In genomic region chr7:140706348-140706747, GRCm38 (mm10) we compare ENCODE assay signal across 26 mouse cellular contexts. TPM values are rescaled to one million over a fixed set of nuclear protein-coding genes. Genes with fewer than 3 reads are reported as not detected.
DNase-seq lines count a peak whose midpoint lies in the region; ATAC-seq lines count a peak whose summit lies in the region.
"Had no signal": no experiment of that assay in that cellular context is flagged by ENCODE, and none has a peak within 500 bp of the region (broad histone marks: within the 10 kb centered on the region; RNA-seq: fewer than 3 reads in every experiment).

No protein-coding gene starts in this region.

- H3K4me2 ChIP-seq in forebrain, embryonic 14.5 days (ENCODE audit: low read length): no peak overlapping the region
- no peak overlapping the region for H3K4me2 ChIP-seq in forebrain, embryonic 12.5 days
- H3K4me2 ChIP-seq in midbrain, embryonic 14.5 days (ENCODE audit: low read length): no peak overlapping the region
- no peak overlapping the region for H3K4me2 ChIP-seq in midbrain, embryonic 11.5 days
- no peak overlapping the region for H3K4me2 ChIP-seq in hindbrain, embryonic 12.5 days (replicated peaks)
- H3K4me2 ChIP-seq: embryonic facial prominence, embryonic 15.5 days; heart, embryonic 11.5 days; kidney, embryonic 15.5 days; liver, embryonic 13.5 days; neural tube, embryonic 12.5 days had no signal

- H3K27me3 ChIP-seq in forebrain, embryonic 14.5 days (replicated peaks; ENCODE audit: control insufficient read depth, insufficient read depth, low read length): no peaks in the 10 kb centered on the region
- no peaks in the 10 kb centered on the region for H3K27me3 ChIP-seq in forebrain, embryonic 12.5 days
- H3K27me3 ChIP-seq in midbrain, embryonic 14.5 days (ENCODE audit: control insufficient read depth, insufficient read depth, low read length): no peaks in the 10 kb centered on the region
- H3K27me3 ChIP-seq in midbrain, embryonic 11.5 days (ENCODE audit: control insufficient read depth, insufficient read depth, low read length): no peaks in the 10 kb centered on the region
- no peaks in the 10 kb centered on the region for H3K27me3 ChIP-seq in hindbrain, embryonic 12.5 days
- H3K27me3 ChIP-seq: embryonic facial prominence, embryonic 15.5 days; kidney, embryonic 15.5 days; liver, embryonic 13.5 days; megakaryocyte, embryonic 14.5 days; neural tube, embryonic 12.5 days had no signal

- H3K4me1 ChIP-seq in forebrain, embryonic 14.5 days (ENCODE audit: control insufficient read depth, insufficient read depth, low read length): no peaks in the 10 kb centered on the region
- 0 out of 2 replicates have a peak, but pooled peaks cover 4% of the 10 kb centered on the region for H3K4me1 ChIP-seq in forebrain, embryonic 12.5 days
- no peaks in the 10 kb centered on the region for H3K4me1 ChIP-seq in midbrain, embryonic 14.5 days (ENCODE audit: control insufficient read depth, insufficient read depth, low read length)
- no peaks in the 10 kb centered on the region for H3K4me1 ChIP-seq in midbrain, embryonic 11.5 days (ENCODE audit: control insufficient read depth, insufficient read depth, low read length)
- H3K4me1 ChIP-seq in hindbrain, embryonic 12.5 days: no peaks in the 10 kb centered on the region
- H3K4me1 ChIP-seq: embryonic facial prominence, embryonic 15.5 days; kidney, embryonic 15.5 days; liver, embryonic 13.5 days; megakaryocyte, embryonic 14.5 days; neural tube, embryonic 12.5 days had no signal

- H3K9ac ChIP-seq in forebrain, embryonic 14.5 days (ENCODE audit: low read length): no peak overlapping the region
- no peak overlapping the region for H3K9ac ChIP-seq in forebrain, embryonic 12.5 days
- H3K9ac ChIP-seq in midbrain, embryonic 14.5 days (replicated peaks; ENCODE audit: low read length): no peak overlapping the region
- H3K9ac ChIP-seq in midbrain, embryonic 11.5 days (ENCODE audit: low read length): no peak overlapping the region
- H3K9ac ChIP-seq in hindbrain, embryonic 12.5 days: no peak overlapping the region
- H3K9ac ChIP-seq: embryonic facial prominence, embryonic 15.5 days; kidney, embryonic 15.5 days; liver, embryonic 13.5 days; neural tube, embryonic 12.5 days had no signal

- no peaks in the 10 kb centered on the region for H3K36me3 ChIP-seq in forebrain, embryonic 14.5 days (ENCODE audit: control insufficient read depth, insufficient read depth, low read length)
- H3K36me3 ChIP-seq in forebrain, embryonic 12.5 days (replicated peaks): no peaks in the 10 kb centered on the region
- H3K36me3 ChIP-seq in midbrain, embryonic 14.5 days (ENCODE audit: control insufficient read depth, insufficient read depth, low read length): no peaks in the 10 kb centered on the region
- no peaks in the 10 kb centered on the region for H3K36me3 ChIP-seq in midbrain, embryonic 11.5 days (ENCODE audit: control insufficient read depth, insufficient read depth, low read length)
- H3K36me3 ChIP-seq in hindbrain, embryonic 12.5 days: no peaks in the 10 kb centered on the region
- H3K36me3 ChIP-seq: embryonic facial prominence, embryonic 15.5 days; kidney, embryonic 15.5 days; liver, embryonic 13.5 days; neural tube, embryonic 12.5 days had no signal

- H3K27ac ChIP-seq in forebrain, embryonic 14.5 days (ENCODE audit: low read depth, low read length): no peak overlapping the region
- H3K27ac ChIP-seq in forebrain, embryonic 12.5 days: no peak overlapping the region
- H3K27ac ChIP-seq in midbrain, embryonic 14.5 days (replicated peaks; ENCODE audit: low read depth, low read length): no peak overlapping the region
- no peak overlapping the region for H3K27ac ChIP-seq in midbrain, embryonic 11.5 days (ENCODE audit: low read depth, low read length)
- no peak overlapping the region for H3K27ac ChIP-seq in hindbrain, embryonic 12.5 days
- H3K27ac ChIP-seq: embryonic facial prominence, embryonic 15.5 days; kidney, embryonic 15.5 days; left cerebral cortex, adult 2 months; liver, embryonic 13.5 days; neural tube, embryonic 12.5 days had no signal

- ATAC-seq in forebrain, embryonic 14.5 days: peak; percentile 42; the same call in 1 of the 2 replicates
- no peak for ATAC-seq in forebrain, embryonic 12.5 days (ENCODE audit: low FRiP score)
- ATAC-seq in midbrain, embryonic 14.5 days (ENCODE audit: low FRiP score, low TSS enrichment): no peak
- ATAC-seq in midbrain, embryonic 11.5 days (ENCODE audit: low FRiP score): no peak
- ATAC-seq in hindbrain, embryonic 12.5 days (ENCODE audit: low FRiP score): peak; percentile 56

- WGBS in forebrain, embryonic 14.5 days: 10% methylated on average over 2 of the region's 2 CpGs
- 20% methylated on average over 2 of the region's 2 CpGs for WGBS in forebrain, embryonic 12.5 days
- WGBS in midbrain, embryonic 14.5 days: 26% methylated on average over 2 of the region's 2 CpGs
- 40% methylated on average over 2 of the region's 2 CpGs for WGBS in midbrain, embryonic 11.5 days
- WGBS in hindbrain, embryonic 12.5 days: 27% methylated on average over 2 of the region's 2 CpGs

- H3K4me3 ChIP-seq in forebrain, embryonic 14.5 days (ENCODE audit: low read depth, low read length): no peak overlapping the region
- no peak overlapping the region for H3K4me3 ChIP-seq in forebrain, embryonic 12.5 days (replicated peaks)
- H3K4me3 ChIP-seq in midbrain, embryonic 14.5 days (replicated peaks; ENCODE audit: low read depth, low read length): no peak overlapping the region
- no peak overlapping the region for H3K4me3 ChIP-seq in midbrain, embryonic 11.5 days (ENCODE audit: low read depth, low read length)
- no peak overlapping the region for H3K4me3 ChIP-seq in hindbrain, embryonic 12.5 days
- H3K4me3 ChIP-seq: embryonic facial prominence, embryonic 15.5 days; kidney, embryonic 15.5 days; left cerebral cortex, adult 2 months; liver, embryonic 13.5 days; megakaryocyte, embryonic 14.5 days; neural tube, embryonic 12.5 days had no signal

- no peaks in the 10 kb centered on the region for H3K9me3 ChIP-seq in forebrain, embryonic 14.5 days (replicated peaks; ENCODE audit: control insufficient read depth, low read length)
- no peaks in the 10 kb centered on the region for H3K9me3 ChIP-seq in forebrain, embryonic 12.5 days
- no peaks in the 10 kb centered on the region for H3K9me3 ChIP-seq in midbrain, embryonic 14.5 days (ENCODE audit: control insufficient read depth, low read length)
- H3K9me3 ChIP-seq in midbrain, embryonic 11.5 days (ENCODE audit: control insufficient read depth, low read length): no peaks in the 10 kb centered on the region
- H3K9me3 ChIP-seq in hindbrain, embryonic 12.5 days (replicated peaks): no peaks in the 10 kb centered on the region
- H3K9me3 ChIP-seq: embryonic facial prominence, embryonic 15.5 days; kidney, embryonic 15.5 days; liver, embryonic 13.5 days; megakaryocyte, embryonic 14.5 days; neural tube, embryonic 12.5 days had no signal

- DNase-seq in forebrain, embryonic 14.5 days (ENCODE audit: low spot score): peak; percentile 19
- DNase-seq in midbrain, embryonic 14.5 days: peak; percentile 17
- DNase-seq in midbrain, embryonic 11.5 days (ENCODE audit: low spot score, missing footprints): no peak
- peak; percentile 6 for DNase-seq in mesoderm, embryonic 11.5 days (ENCODE audit: low read depth, low spot score)
- no peak for DNase-seq in layer of hippocampus, adult 9-11 months
- DNase-seq: adrenal gland, postnatal 14 days; cerebellum, adult 9-10 months; gastrocnemius, postnatal 10 days; kidney, adult 11 months; kidney, postnatal 4 days; liver, embryonic 13.5 days; lung, adult 2 months; right cerebral cortex, postnatal 4 days; thymus, adult 18-20 months; thymus, postnatal 4 days had no signal

RNA-seq across cellular contexts. Expression of gene Olfr541, which starts 9.3 kb away (rescaled TPM):
- not detected in 2 replicates for polyA plus RNA-seq in forebrain, embryonic 14.5 days (2014; fragmentation: Nextera tagmentation; extraction: Ambion mirVana)
- polyA plus RNA-seq in forebrain, embryonic 12.5 days (2016; fragmentation: Nextera tagmentation; extraction: Ambion mirVana): not detected in 2 replicates
- polyA plus RNA-seq in midbrain, embryonic 14.5 days (2014; fragmentation: Nextera tagmentation; extraction: Ambion mirVana): not detected in 2 replicates
- polyA plus RNA-seq in midbrain, embryonic 11.5 days (2014; fragmentation: Nextera tagmentation; extraction: Ambion mirVana): not detected in 2 replicates
- polyA plus RNA-seq in hindbrain, embryonic 12.5 days (2016; fragmentation: Nextera tagmentation; extraction: Ambion mirVana): not detected in 2 replicates
- polyA plus RNA-seq: embryonic facial prominence, embryonic 15.5 days; heart, embryonic 11.5 days; heart, postnatal 0 days; kidney, embryonic 15.5 days; limb, embryonic 14.5 days; liver, embryonic 13.5 days; lung, adult 2 months; neural tube, embryonic 12.5 days; stomach, embryonic 14.5 days had no signal

RNA-seq across cellular contexts. Expression of gene Olfr45, which starts 24.6 kb away (rescaled TPM):
- not detected in 2 replicates for polyA plus RNA-seq in forebrain, embryonic 14.5 days (2014; fragmentation: Nextera tagmentation; extraction: Ambion mirVana)
- polyA plus RNA-seq in forebrain, embryonic 12.5 days (2016; fragmentation: Nextera tagmentation; extraction: Ambion mirVana): not detected in 2 replicates
- not detected in 2 replicates for polyA plus RNA-seq in midbrain, embryonic 14.5 days (2014; fragmentation: Nextera tagmentation; extraction: Ambion mirVana)
- polyA plus RNA-seq in midbrain, embryonic 11.5 days (2014; fragmentation: Nextera tagmentation; extraction: Ambion mirVana): not detected in 2 replicates
- not detected in 2 replicates for polyA plus RNA-seq in hindbrain, embryonic 12.5 days (2016; fragmentation: Nextera tagmentation; extraction: Ambion mirVana)
- polyA plus RNA-seq: embryonic facial prominence, embryonic 15.5 days; heart, embryonic 11.5 days; heart, postnatal 0 days; kidney, embryonic 15.5 days; liver, embryonic 13.5 days; lung, adult 2 months; neural tube, embryonic 12.5 days; stomach, embryonic 14.5 days had no signal

RNA-seq across cellular contexts. Expression of gene Olfr539, which starts 46.6 kb away (rescaled TPM):
- polyA plus RNA-seq in forebrain, embryonic 14.5 days (2014; fragmentation: Nextera tagmentation; extraction: Ambion mirVana): not detected in 2 replicates
- not detected in 2 replicates for polyA plus RNA-seq in forebrain, embryonic 12.5 days (2016; fragmentation: Nextera tagmentation; extraction: Ambion mirVana)
- not detected in 2 replicates for polyA plus RNA-seq in midbrain, embryonic 14.5 days (2014; fragmentation: Nextera tagmentation; extraction: Ambion mirVana)
- not detected in 2 replicates for polyA plus RNA-seq in midbrain, embryonic 11.5 days (2014; fragmentation: Nextera tagmentation; extraction: Ambion mirVana)
- not detected in 2 replicates for polyA plus RNA-seq in hindbrain, embryonic 12.5 days (2016; fragmentation: Nextera tagmentation; extraction: Ambion mirVana)
- polyA plus RNA-seq: embryonic facial prominence, embryonic 15.5 days; heart, embryonic 11.5 days; heart, postnatal 0 days; kidney, embryonic 15.5 days; liver, embryonic 13.5 days; lung, adult 2 months; neural tube, embryonic 12.5 days; stomach, embryonic 14.5 days had no signal

RNA-seq across cellular contexts. Expression of gene Cyp2e1, which starts 57.2 kb away (rescaled TPM):
- polyA plus RNA-seq in forebrain, embryonic 14.5 days (2014; fragmentation: Nextera tagmentation; extraction: Ambion mirVana): not detected in 2 replicates
- not detected in 2 replicates for polyA plus RNA-seq in forebrain, embryonic 12.5 days (2016; fragmentation: Nextera tagmentation; extraction: Ambion mirVana)
- polyA plus RNA-seq in midbrain, embryonic 14.5 days (2014; fragmentation: Nextera tagmentation; extraction: Ambion mirVana): not detected in 2 replicates
- polyA plus RNA-seq in midbrain, embryonic 11.5 days (2014; fragmentation: Nextera tagmentation; extraction: Ambion mirVana): not detected in 2 replicates
- not detected in 2 replicates for polyA plus RNA-seq in hindbrain, embryonic 12.5 days (2016; fragmentation: Nextera tagmentation; extraction: Ambion mirVana)
- polyA plus RNA-seq: embryonic facial prominence, embryonic 15.5 days; heart, embryonic 11.5 days; heart, postnatal 0 days; neural tube, embryonic 12.5 days; stomach, embryonic 14.5 days had no signal

Comparison
In these comparisons a context has a peak if more than half of its experiments do, and no peak if none do; other contexts are left out.
1. ATAC-seq: peak in forebrain, embryonic 14.5 days (single experiment) and hindbrain, embryonic 12.5 days (single experiment); none in forebrain, embryonic 12.5 days (single experiment), midbrain, embryonic 14.5 days (single experiment) and midbrain, embryonic 11.5 days (single experiment).
2. DNase-seq: peak in forebrain, embryonic 14.5 days (single experiment), midbrain, embryonic 14.5 days (single experiment) and mesoderm, embryonic 11.5 days (single experiment); none in midbrain, embryonic 11.5 days (single experiment) and layer of hippocampus, adult 9-11 months (single experiment).